Mouse (Mus musculus): ENCODE measurements around the gene Tnfrsf13c.

GRCm38 (mm10) chr15:82185062-82185783, 38.9 kb downstream of the Tnfrsf13c start:
- no peak for TF ChIP-seq CTCF (IDR thresholded peaks at IDR 0.05; ENCODE audit: insufficient read depth, low read depth, low read length)
- no peak for TF ChIP-seq POLR2A (IDR thresholded peaks at IDR 0.05; ENCODE audit: insufficient read depth, low read depth, low read length)
